Comparison of ENCODE assay signal across 17 mouse cellular contexts in genomic region chr6:127177441-127177840, GRCm38 (mm10). TPM values are rescaled to one million over a fixed set of nuclear protein-coding genes. Genes with fewer than 3 reads are reported as not detected.
DNase-seq lines count a peak whose midpoint lies in the region; ATAC-seq lines count a peak whose summit lies in the region.
"Had no signal": no experiment of that assay in that cellular context is flagged by ENCODE, and none has a peak within 500 bp of the region (broad histone marks: within the 10 kb centered on the region; RNA-seq: fewer than 3 reads in every experiment).

No protein-coding gene starts in this region.

- no peaks in the 10 kb centered on the region for H3K4me1 ChIP-seq in forebrain, embryonic 11.5 days (replicated peaks; ENCODE audit: control insufficient read depth, insufficient read depth, low read length)
- H3K4me1 ChIP-seq in forebrain, embryonic 15.5 days = peaks cover 5% of the 10 kb centered on the region
- peaks cover 6% of the 10 kb centered on the region; the same call in 1 of the 2 replicates for H3K4me1 ChIP-seq in neural tube, embryonic 12.5 days
- H3K4me1 ChIP-seq in stomach, embryonic 16.5 days (ENCODE audit: control insufficient read depth, insufficient read depth, low read length) = peaks cover 12% of the 10 kb centered on the region

- H3K9me3 ChIP-seq in forebrain, embryonic 11.5 days (ENCODE audit: control insufficient read depth, low read length) = no peaks in the 10 kb centered on the region
- H3K9me3 ChIP-seq in forebrain, embryonic 15.5 days = no peaks in the 10 kb centered on the region
- H3K9me3 ChIP-seq in neural tube, embryonic 12.5 days = no peaks in the 10 kb centered on the region
- no peaks in the 10 kb centered on the region for H3K9me3 ChIP-seq in stomach, embryonic 16.5 days (replicated peaks; ENCODE audit: control insufficient read depth, low read length)
- H3K9me3 ChIP-seq: embryonic facial prominence, embryonic 15.5 days; G1E had no signal

- no peak overlapping the region for H3K4me3 ChIP-seq in forebrain, embryonic 11.5 days (ENCODE audit: low read depth, low read length)
- no peak overlapping the region for H3K4me3 ChIP-seq in forebrain, embryonic 15.5 days
- no peak overlapping the region for H3K4me3 ChIP-seq in neural tube, embryonic 12.5 days
- no peak overlapping the region for H3K4me3 ChIP-seq in stomach, embryonic 16.5 days (replicated peaks; ENCODE audit: low read length)
- H3K4me3 ChIP-seq: embryonic facial prominence, embryonic 15.5 days; left cerebral cortex, adult 2 months had no signal

- no peak for DNase-seq in forebrain, embryonic 11.5 days (ENCODE audit: low spot score)
- DNase-seq in kidney, postnatal 10 days = peak; percentile 19
- DNase-seq in kidney, postnatal 14 days = no peak
- no peak for DNase-seq in neural tube, embryonic 10.5 days (ENCODE audit: extremely low spot score, low spot score)
- no peak for DNase-seq in testis, postnatal 10 days (ENCODE audit: low spot score)
- DNase-seq: adrenal gland, adult 8-10 months; cerebellum, adult 9-10 months; gastrocnemius, postnatal 10 days; right cerebral cortex, adult 18-20 months had no signal

- WGBS in forebrain, embryonic 11.5 days = 49% methylated on average over 4 of the region's 4 CpGs
- 44% methylated on average over 4 of the region's 4 CpGs for WGBS in forebrain, embryonic 15.5 days
- WGBS in neural tube, embryonic 12.5 days = 40% methylated on average over 4 of the region's 4 CpGs
- WGBS in stomach, embryonic 16.5 days = 24% methylated on average over 4 of the region's 4 CpGs

- ATAC-seq in forebrain, embryonic 11.5 days (replicated peaks; ENCODE audit: low FRiP score) = no peak
- ATAC-seq in forebrain, embryonic 15.5 days (replicated peaks) = no peak
- ATAC-seq in neural tube, embryonic 12.5 days (ENCODE audit: low FRiP score, low read depth) = peak; percentile 4; the same call in 1 of the 2 replicates
- ATAC-seq in stomach, embryonic 16.5 days (ENCODE audit: insufficient read depth, low FRiP score) = peak; percentile 76
- ATAC-seq: forebrain, embryonic 16.5 days had no signal

- no peaks in the 10 kb centered on the region for H3K36me3 ChIP-seq in forebrain, embryonic 11.5 days (ENCODE audit: control insufficient read depth, insufficient read depth, low read length)
- no peaks in the 10 kb centered on the region for H3K36me3 ChIP-seq in forebrain, embryonic 15.5 days
- no peaks in the 10 kb centered on the region for H3K36me3 ChIP-seq in neural tube, embryonic 12.5 days
- H3K36me3 ChIP-seq in stomach, embryonic 16.5 days (ENCODE audit: control insufficient read depth, insufficient read depth, low read length) = no peaks in the 10 kb centered on the region
- H3K36me3 ChIP-seq: embryonic facial prominence, embryonic 15.5 days; G1E had no signal

- H3K4me2 ChIP-seq in forebrain, embryonic 11.5 days (ENCODE audit: low read depth, low read length, severe bottlenecking) = no peak overlapping the region
- no peak overlapping the region for H3K4me2 ChIP-seq in forebrain, embryonic 15.5 days (replicated peaks)
- 0 out of 2 replicates have a peak overlapping the region, but pooled peaks have one; percentile 12 for H3K4me2 ChIP-seq in neural tube, embryonic 12.5 days (replicated peaks)
- H3K4me2 ChIP-seq in stomach, embryonic 16.5 days (ENCODE audit: low read depth, low read length) = no peak overlapping the region
- H3K4me2 ChIP-seq: embryonic facial prominence, embryonic 15.5 days; heart, embryonic 11.5 days had no signal

- peak overlapping the region; percentile 5; the same call in 1 of the 2 replicates for H3K9ac ChIP-seq in forebrain, embryonic 11.5 days (ENCODE audit: low read length)
- H3K9ac ChIP-seq in forebrain, embryonic 15.5 days (replicated peaks) = no peak overlapping the region
- no peak overlapping the region for H3K9ac ChIP-seq in neural tube, embryonic 12.5 days
- H3K9ac ChIP-seq in stomach, embryonic 16.5 days (ENCODE audit: low read length) = no peak overlapping the region
- H3K9ac ChIP-seq: embryonic facial prominence, embryonic 15.5 days had no signal

- H3K27ac ChIP-seq in forebrain, embryonic 11.5 days (ENCODE audit: low read depth, low read length) = no peak overlapping the region
- no peak overlapping the region for H3K27ac ChIP-seq in forebrain, embryonic 15.5 days (replicated peaks)
- H3K27ac ChIP-seq in neural tube, embryonic 12.5 days = no peak overlapping the region
- peak overlapping the region; percentile 62 for H3K27ac ChIP-seq in stomach, embryonic 16.5 days (ENCODE audit: low read length)
- H3K27ac ChIP-seq: embryonic facial prominence, embryonic 15.5 days; left cerebral cortex, adult 2 months had no signal

- H3K27me3 ChIP-seq in forebrain, embryonic 11.5 days (ENCODE audit: control insufficient read depth, insufficient read depth, low read length) = no peaks in the 10 kb centered on the region
- no peaks in the 10 kb centered on the region for H3K27me3 ChIP-seq in forebrain, embryonic 15.5 days
- H3K27me3 ChIP-seq in neural tube, embryonic 12.5 days (replicated peaks) = no peaks in the 10 kb centered on the region
- H3K27me3 ChIP-seq in stomach, embryonic 16.5 days (ENCODE audit: control insufficient read depth, insufficient read depth, low read length) = no peaks in the 10 kb centered on the region
- H3K27me3 ChIP-seq: embryonic facial prominence, embryonic 15.5 days had no signal

RNA-seq across cellular contexts. Expression of gene Ccnd2, which starts 25.4 kb away (rescaled TPM):
- polyA plus RNA-seq in forebrain, embryonic 11.5 days (2014; fragmentation: Nextera tagmentation; extraction: Ambion mirVana) = 1,258 and 1,292 TPM in 2 replicates
- 1,282 and 1,421 TPM in 2 replicates for polyA plus RNA-seq in forebrain, embryonic 15.5 days (2015; fragmentation: Nextera tagmentation; extraction: Ambion mirVana)
- polyA plus RNA-seq in neural tube, embryonic 12.5 days (2016; fragmentation: Nextera tagmentation; extraction: Ambion mirVana) = 399 and 445 TPM in 2 replicates
- 932 and 1,032 TPM in 2 replicates for polyA plus RNA-seq in stomach, embryonic 16.5 days (2015; fragmentation: Nextera tagmentation; extraction: Ambion mirVana)

Comparison
In these comparisons a context has a peak if more than half of its experiments do, and no peak if none do; other contexts are left out.
1. ATAC-seq: peak in neural tube, embryonic 12.5 days (single experiment) and stomach, embryonic 16.5 days (single experiment); none in forebrain, embryonic 11.5 days (single experiment) and forebrain, embryonic 15.5 days (single experiment).